Mouse (Mus musculus) embryo, embryonic 10 days (tissue): ENCODE measurements around the gene Wsb2.
A peak's percentile ranks its signal among the peaks of the same experiment; 100 is the strongest.
"Not testable (repeated sequence)": the region's sequence is repeated elsewhere in the genome, so short reads cannot be mapped to it uniquely, and the experiment has no call there.

Experiments
- DNase-seq: peaks from one replicate; pipeline ENCODE4 v3.0.0-alpha.2; 2015; ENCODE audit warnings: low spot score

Gene Wsb2

DNA sequence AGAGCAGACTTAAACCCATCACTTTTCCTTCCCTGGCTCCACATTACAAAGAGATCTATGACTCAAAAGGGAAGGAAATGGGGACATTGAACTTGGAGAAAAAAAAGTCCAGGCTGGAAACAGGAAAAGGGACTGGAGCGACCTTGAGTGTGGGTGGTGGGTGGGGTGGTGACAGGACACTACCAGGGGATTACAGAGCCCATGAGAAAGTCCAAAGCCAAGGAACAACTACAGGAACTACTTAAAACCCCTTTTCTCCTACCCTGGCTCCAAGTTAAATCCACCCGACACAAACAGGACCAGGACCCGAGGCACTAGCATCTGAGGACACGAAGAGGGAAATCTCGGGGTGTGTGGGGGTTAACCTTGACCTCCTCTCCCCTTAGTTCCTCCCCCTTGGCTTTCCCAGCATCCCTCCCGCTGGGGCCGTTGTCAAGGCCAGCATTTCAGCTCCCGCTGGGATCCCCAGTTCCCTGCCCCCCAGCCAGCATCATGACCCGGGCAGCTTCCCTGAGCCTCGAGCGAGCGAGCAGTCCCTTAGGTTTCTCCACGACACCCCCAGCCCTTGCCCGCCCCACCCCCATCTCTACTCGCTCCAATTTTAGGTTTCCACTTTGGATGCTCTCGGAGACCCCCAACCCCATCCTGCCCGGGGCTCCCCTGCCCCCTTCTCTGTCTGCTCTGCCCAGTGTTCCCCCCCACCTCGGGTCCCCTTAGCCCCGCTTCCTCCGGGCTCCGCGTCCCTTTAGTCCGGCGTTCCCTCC, 557 bp upstream of the Wsb2 start:
- peak; percentile 52 for DNase-seq

DNA sequence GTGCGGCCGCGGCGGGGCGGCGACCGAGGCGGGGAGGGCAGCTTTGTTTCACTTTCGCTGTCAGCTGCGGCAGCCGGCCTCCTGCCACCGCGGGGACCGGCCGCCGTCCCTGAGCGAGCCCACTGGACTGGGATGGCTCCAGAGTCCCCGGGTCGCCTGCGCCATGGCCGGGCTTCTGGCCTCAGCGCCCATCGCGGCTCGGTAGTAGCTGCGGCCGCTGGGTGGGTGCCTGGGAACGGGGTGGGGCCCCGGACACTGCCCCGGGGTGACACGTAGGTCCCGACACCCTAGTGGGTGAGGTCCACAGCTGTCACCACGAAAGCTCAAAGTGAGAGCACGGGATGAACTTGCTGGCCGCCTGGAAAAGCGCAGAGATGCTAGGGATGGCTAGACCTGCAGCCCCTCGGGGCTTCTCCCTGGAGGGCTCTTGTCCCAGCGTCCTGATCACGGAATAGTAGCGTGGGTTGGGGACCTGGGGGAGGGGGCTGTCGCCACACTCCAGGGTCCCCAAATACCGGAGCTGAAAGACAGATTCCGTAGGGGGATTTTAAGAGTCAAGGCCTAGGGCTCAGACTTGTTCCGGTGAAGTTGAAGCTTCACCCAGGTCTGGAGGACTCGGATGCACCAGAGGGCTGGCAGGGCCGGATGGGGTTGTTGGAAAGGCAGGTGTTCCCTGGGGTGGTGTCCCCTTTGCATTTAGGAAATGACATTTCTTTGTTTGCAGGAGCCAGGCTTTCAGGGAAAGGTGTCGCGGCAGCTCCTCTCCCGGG, 559 bp downstream of the Wsb2 start:
- DNase-seq, result peak; percentile 47

DNA sequence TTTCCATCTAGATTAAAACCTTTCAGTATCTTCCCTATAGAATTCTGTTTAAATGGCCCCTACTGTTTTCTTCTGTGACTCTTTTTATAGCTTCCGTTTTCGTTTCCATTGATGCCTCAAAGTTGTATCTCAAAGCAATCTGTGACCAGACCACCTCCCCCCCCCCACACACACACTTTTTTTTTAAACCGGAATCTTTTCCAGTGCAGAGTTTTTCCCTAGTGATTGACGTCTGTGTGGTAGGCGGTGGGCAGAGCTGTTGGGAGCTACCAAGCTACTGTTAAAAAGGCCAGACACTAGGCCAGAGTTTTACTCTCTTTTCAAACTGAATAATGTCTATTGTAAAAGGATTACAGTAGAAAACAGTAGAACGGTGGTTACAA, 1.1 kb downstream of the Wsb2 start:
- DNase-seq, result no peak

DNA sequence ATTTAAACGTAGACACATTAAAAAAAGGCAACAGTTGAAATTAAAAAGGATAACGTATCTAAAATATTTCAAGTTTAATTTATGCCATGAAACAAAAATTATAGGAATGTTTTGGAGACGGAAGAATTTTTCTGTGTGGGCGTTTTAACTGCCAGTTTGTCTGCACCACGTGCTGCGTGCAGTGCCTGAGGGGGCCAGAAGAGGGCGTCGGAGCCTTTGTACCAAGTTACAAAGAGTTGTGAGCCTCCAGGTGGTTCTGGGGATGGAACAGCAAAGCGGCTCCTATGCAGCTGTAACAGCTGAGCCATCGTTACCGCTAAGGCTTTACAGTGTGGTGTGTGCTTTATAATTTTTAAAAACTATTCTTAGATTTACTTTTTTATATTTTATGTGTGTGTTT, 1.6 kb downstream of the Wsb2 start:
- peak; percentile 79 for DNase-seq

DNA sequence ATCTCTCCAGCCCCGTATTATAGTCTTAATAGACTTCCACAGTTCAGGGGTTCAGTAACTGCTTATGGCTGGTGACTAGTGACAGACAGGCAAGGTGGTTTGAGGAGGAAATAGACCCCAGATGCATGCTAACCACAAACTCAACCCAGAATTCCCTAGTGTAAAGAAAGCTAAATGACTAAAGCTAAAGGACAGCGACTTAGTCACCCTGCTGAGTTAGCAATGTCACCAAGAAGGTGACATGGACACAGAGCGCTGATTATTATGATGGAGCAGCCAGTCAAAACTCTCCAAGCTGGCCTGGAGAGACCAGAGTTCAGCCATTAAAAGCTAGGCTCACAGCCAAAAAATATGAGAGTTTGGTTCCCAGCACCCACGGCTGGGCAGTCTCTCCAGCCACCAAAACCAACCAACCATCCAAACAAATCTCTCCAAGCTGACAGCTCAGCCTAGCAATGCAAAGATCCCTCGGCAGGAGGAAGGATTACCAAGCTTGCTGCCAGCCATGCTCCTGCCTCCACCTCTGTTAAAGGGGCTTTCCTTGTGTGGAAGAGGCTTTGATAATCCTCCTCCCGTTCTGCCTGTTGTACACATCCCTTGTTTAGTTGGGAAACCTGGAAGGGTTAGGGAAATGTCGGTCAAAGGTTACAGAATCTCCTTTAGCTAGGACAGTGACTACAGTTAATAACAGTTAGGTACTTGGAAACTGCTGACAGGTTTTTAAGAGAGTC, 2.6 kb downstream of the Wsb2 start:
- DNase-seq, result no peak

DNA sequence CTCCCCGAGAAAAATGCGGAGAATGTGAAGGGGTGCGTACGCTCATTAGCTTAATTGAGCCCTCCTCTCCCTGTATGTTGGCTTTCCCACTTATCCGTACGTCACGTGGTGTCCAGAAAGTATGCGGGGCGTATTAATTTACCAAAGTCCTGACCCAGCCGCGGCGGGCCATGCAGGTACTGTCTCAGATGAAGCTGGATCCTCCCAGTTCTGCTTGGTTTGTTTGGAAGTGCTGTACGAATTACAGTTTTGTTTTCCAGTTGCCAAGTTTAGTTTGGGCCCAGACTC, 3.1 kb downstream of the Wsb2 start:
- DNase-seq, result peak; percentile 11

DNA sequence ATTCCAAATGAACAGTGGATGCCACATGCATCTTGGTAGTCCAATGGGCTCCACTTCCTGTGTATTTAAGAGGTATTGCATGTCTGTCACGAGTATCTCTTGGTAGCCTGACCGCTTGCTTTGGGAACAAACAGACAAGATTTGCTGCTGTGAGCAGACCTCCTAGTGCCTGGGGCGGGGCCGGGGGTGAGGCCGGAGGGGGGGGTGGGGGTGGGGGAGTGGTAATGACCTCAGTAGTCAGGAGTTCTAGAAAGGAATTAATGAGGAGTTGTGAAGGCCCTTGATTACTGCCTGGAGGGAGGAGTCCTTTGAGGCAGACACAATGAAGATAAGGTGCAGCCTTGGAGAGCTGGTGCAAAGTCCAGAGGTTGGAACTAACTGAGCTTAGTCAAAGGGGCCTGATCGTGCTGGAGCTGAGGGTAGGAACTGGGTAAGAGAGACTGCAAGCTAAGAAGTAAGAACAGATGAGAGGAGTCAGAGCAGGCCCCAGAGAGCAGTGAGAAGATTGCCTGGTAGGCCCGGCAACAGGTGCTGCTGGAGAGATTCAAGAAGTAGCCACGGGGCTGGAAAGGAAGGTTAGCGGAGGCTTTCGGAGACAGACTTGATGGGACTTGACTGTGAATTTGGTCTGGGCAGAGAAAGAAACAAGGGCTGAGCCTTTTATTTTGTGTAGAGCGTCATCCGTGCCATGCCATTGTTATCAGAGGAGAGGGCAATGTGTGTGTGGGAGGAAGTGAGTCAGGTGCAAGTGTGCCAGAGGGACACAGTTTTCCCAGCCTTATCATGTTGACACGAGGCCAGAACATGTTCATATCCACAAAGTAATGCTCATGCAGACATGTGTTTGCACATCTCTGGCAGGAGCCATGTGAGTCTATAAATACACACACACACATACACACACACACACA, 3.8 kb downstream of the Wsb2 start:
- peak; percentile 42 for DNase-seq

DNA sequence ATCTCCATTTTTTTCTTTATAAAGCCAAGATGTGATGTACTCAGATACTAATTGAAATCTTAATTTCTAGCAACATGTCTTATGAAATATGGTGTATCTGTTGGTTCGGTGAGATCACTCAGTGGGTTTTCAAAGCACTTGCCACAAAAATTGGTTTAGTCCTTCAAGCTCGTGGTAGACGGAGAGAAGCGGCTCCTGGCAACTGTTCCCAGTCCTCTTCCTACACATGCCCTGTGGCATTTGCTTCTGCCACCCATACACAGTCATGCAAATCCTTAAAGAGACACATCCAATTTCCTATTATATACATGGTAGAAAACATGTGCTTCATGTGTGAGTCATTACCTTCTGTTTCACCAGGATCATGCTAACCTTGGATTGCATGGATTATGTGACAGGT, 4.5 kb downstream of the Wsb2 start:
- DNase-seq, result no peak

DNA sequence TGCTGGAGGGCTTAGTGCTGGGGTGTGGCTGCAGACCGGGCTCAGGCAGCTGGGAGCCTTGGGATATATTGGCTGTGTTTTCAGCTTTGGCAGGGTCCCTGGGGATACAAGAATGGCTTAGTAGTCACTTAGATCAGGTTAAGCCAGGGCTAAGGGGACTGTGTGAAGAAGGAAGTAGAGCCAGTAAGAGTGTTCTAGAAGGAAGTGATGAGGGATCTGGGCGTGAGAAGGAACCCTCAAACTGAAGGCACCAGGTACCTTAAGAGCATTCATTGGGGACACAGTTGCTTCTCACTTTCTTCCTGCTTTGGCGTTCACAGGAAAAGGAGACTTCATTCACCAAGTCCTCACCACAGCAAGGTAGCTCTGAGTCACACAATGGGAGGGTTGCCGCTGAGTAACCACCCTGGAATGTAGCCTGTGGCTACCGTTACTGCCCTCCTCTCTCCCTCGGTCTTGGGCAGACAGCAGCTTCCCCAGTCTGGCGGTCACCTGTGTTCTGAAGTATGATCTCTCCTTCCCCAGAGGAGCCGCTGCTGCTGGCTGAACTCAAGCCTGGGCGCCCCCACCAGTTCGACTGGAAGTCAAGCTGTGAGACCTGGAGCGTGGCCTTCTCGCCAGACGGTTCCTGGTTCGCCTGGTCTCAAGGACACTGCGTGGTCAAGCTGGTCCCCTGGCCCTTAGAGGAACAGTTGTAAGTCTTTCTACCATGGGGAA, 6.1 kb downstream of the Wsb2 start:
- peak; percentile 40 for DNase-seq

DNA sequence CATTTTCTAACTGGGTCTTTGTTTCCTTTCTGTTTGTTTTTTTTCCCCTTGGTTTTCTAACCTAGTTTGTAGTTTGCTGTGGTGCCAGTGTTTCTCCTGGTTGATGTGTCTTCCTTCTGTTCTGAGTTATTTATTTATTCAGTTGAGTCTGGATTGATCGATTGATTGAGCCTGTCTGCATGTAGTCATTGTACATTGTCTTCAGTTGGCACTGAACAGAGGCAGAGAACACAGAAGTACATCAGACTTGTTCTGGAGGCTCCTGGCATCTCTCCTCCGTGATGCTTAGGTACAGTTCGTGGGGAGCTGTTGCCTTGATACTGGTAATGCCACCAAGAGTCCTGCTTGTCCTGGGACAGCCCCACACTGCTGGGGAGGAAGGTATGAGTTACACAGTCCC, 7.7 kb downstream of the Wsb2 start:
- no peak for DNase-seq

DNA sequence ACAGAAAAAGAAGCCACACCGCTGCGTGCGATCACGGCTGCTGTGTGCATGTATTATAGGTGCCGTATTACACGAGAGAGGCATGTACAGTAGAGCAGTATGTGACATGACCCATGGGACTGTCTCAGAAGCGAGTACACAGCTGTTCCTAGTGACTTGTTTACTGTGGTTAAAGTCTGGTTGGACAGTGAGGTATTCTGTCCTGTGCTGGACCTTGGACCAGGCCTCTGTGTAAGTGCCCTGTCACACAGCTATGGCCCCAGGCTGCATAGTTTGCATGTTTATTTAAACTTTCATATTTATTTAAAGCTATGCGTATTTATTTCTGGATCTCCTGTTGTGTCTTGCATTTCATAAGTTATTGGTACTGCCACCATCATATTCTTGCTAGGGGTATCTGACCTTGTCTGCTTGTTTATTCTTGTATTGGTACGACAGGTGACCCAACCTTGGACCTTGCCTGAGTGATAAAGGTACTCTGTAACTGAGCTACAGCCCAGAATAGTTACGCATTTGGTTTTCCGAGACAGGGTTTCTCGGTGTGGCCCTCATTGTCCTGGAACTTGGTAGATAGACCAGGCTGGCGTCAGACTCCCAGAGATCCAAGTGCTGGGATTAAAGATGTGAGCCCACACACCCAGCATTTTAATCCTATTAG, 8.9 kb downstream of the Wsb2 start:
- DNase-seq, result no peak

DNA sequence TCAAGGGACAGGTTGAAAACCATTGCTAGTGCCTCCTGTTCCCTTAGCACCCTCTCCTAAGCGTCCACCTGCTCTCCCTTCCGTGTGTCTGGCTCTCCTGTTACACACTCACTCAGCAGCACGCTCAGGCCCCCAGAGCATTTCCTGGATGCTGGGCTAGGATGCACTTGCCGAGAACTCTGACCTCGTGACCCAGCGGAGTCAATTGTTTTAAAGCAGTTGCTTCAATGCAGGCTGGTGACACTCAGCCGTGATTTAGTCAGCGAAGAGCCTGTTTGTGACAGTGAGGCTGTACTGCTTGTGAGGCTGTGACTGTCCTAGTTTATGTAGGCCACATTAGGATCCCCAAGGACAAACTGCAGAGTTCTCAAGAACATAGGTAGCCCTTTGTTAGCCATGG, 10.1 kb downstream of the Wsb2 start:
- DNase-seq, result peak; percentile 67

DNA sequence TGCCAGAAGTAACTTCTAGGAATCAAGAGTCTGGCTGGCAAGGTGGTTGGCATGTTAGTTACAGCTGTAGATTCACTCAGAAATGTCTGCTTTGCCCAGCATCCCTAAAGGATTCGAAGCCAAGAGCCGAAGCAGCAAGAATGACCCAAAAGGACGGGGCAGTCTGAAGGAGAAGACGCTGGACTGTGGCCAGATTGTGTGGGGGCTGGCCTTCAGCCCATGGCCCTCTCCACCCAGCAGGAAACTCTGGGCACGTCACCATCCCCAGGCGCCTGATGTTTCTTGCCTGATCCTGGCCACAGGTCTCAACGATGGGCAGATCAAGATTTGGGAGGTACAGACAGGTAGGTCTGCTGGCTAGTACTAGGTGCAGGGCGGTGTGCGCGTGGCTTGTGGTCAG, 13.5 kb downstream of the Wsb2 start:
- DNase-seq, result no peak

DNA sequence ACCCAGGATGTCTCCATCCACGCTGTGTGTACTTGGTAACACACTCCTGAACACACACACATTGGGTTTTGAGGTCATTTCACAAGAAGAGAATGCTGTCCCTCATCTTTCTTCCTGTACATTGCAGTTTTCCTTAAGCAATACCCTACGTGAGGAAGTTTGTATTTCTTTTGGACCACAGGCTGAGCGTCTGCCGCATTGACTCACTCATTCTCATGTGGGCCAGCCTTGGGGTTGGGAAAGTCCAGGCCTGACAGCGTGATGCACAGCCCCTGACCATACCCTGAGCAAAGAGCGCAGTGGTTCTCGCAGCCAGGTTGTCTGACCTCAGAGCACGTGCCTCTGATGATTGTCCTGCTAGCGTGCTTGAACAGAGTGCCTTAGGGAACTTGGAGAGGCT, 16.3 kb downstream of the Wsb2 start:
- DNase-seq, result no peak

DNA sequence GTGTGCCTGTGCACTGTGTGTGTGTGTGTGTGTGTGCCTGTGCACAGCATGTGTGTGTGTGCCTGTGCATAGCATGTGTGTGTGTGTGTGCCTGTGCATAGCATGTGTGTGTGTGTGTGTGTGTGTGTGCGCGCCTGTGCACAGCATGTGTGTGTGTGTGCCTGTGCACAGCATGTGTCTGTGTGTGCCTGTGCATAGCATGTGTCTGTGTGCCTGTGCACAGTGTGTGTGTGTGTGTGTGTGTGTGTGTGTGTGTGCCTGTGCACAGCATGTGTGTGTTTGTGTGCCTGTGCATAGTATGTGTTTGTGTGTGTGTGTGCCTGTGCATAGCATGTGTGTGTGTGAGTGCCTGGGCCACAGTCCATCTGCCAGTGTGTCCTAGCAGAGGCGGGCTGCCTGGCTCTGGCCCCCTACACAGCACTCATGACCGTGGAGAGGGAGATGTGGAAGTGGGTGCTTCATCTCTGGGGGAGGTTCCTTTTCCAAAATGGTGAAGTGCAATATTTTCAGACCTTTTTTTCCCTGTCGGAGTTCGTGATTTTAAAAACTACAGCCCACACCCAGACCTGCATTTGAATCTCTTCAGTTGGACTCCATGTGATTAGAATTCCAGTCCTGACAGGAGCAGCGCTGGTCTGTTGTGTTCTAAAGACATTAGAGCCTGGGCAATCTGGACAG, 17.4 kb downstream of the Wsb2 start:
- no peak for DNase-seq

DNA sequence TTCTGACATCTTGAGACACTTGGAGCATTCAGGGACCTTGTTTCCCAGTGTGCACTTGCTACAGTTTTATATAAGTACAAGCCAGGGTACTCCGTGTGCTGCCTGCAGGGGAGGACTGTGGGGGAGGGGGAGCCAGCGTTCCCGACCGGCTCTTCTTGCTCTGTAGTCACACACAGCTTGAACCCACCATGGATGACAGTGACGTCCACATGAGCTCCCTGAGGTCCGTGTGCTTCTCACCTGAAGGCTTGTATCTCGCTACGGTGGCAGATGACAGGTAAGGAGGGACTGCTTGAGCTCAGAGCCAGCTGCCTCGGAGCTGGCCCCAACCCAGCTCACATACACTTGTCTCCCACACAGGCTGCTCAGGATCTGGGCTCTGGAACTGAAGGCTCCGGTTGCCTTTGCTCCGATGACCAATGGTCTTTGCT, 19.2 kb downstream of the Wsb2 start:
- no peak for DNase-seq

DNA sequence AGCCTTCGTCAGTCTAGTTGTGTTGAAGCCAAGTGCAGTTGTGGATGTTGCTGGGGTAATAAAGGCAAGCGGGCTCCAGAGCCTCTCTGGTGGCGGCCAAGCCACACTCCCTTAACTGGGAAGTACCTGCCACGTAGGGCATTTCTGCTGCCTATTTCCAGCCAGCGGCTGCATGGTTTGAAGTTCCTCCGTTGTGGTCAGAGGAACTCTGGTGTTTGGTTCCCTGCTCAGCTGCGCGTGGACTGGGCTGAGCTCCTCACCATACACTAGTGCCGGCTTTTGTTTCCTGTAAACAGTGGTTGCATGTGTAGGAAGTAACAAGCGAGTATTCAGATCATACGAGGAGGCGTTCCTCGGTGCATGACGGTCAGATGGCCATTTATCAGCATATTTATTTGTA, 20.6 kb downstream of the Wsb2 start:
- DNase-seq, result not testable (repeated sequence)

DNA sequence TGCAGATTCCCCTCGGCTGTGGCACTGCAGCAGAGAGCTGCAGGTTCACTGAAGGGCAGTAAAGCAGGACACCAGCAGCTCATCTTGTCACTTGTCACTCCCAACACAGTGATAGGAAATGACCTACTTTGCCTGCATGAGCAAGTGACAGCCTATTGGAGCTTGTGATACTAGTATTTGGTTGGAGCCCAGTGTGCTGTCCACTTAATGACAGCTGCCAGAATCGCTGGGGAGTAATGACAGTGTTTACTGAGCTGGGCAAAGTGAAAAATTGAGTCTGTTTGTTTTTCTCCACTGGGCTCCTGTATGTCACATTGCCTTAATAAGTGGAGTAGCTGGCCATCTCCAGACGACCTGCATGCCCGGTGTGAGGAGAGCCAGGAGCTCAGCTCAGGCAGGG, 23.1 kb downstream of the Wsb2 start:
- DNase-seq, result no peak

DNA sequence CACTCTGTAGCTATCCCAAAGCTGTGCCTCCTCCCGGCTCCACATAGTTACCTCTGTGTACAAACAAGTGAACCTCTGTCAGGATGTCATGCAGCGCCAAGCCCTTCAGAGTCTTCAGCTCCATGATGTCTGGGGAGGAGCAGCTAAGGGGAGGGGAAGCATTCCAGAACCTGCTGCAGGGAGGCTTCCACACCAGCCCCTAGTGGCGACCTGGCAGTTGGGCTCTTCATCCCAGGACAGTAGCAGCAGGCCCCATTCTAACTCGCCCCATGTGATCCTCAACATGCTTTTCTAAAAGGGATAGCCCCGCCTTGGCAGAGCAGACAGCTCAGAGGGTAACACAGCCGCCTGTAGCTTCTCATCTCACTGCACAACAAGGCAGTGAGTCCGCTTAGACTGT, 24.7 kb downstream of the Wsb2 start:
- no peak for DNase-seq

DNA sequence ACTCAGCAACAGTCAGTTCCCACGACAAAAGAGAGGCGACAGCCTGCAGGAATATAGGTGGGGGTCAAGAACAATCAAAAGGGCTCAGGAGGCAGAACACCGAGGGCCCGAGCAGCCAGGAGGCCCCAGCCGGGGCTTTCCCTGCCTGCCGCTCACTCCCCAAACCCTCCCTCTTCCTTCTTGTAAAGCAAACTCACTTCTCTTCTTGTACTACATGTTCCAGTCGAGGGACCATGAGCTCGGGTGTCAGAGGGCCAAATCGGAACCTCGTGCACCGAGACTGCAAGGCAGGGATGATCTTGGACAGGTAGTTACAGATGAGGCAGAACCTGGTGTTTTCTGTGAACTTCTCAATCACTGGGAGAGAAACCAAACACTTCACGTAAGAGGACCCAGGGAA, 26.1 kb downstream of the Wsb2 start:
- no peak for DNase-seq
